Mouse (Mus musculus): ENCODE measurements around the gene Fgd3.

DNA sequence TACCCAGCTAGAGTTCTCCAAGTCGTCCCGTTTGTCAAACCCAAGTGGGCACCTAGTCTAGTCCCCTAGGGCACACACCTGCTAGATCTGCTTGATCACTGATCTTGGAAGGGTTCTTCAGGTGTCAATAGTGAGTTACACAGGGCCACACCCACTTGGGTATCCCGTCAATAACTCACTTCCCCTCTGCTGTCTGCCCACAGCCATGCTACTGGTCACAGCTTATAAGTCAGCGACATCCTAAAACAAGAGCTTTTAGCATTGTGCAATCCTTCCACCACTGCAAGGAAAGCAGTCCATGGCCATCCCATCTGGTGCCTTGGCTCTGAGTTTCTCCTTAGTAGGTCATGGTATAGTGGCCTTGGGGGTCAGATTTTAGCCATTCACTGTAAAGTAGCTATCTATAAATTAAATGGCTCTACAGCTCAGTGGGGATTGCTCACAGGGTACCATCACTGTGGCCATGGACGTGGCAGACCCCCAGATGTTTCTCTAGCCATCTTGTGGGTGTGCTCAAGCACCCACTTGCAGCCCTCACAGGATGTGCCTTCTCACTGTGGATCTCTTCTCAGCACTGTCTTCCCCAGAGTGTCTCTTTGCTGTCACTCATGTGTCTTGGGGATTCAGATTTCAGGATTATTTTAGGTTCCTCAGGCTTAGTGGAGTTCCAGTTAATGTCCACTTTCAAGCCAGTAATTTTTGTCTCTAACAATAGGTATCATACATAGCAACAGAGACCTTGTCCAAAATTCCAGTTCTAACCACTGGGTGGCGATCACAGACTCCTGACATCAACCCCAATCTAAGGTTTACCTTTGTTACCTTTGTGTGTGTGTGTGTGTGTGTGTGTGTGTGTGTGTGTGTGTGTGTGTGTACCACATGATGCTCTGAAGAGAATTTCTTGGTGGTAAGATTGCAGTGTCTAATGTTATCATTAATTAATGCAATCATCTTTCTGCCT lies 6.4 kb upstream of the Fgd3 start:
- TF ChIP-seq CTCF (IDR thresholded peaks at IDR 0.05; ENCODE audit: insufficient read depth, low read depth, low read length) (no peak), POLR2A (IDR thresholded peaks at IDR 0.05; ENCODE audit: insufficient read depth, low read depth, low read length) (no peak)
